Mouse (Mus musculus) mouse embryonic stem cell (cell line): ENCODE measurements around the gene Creb3.
"Not testable (repeated sequence)": the region's sequence is repeated elsewhere in the genome, so short reads cannot be mapped to it uniquely, and the experiment has no call there.

Source experiments
- in situ Hi-C, 2 experiments: fragments of 300-500 bp; cut with MboI; formaldehyde crosslinking; loops; 1 replicate in 1 of 2; 3 replicates in 1 of 2; pipeline ENCODE4 v1.14.3; 2019 to 2020; ENCODE audit warnings: low sequenced_read_pairs in 2 of 2, low pct_unique_long_range_greater_than_20kb in 1 of 2, mixed read lengths in 1 of 2; ENCODE audit not compliant: unreplicated experiment in 1 of 2

The Creb3 gene

GRCm38 (mm10) chr4:43578376-43579204 lies 16.5 kb downstream of the Creb3 start, which contains the start of the genes Rgp1 and Gba2:
TSS of gene Rgp1 (plus strand) at chr4:43578715.
TSS of gene Gba2 (minus strand) at chr4:43578873.
- in situ Hi-C loops, result no loop called here

- in situ Hi-C loops, result no loop called here
Measured at GRCm38 (mm10) chr4:43579256-43579655, 17.1 kb downstream of the Creb3 start.

- in situ Hi-C loops, result no loop called here
Measured at GRCm38 (mm10) chr4:43579731-43580130, 17.6 kb downstream of the Creb3 start.

- in situ Hi-C loops, result no loop called here
Measured at GRCm38 (mm10) chr4:43580721-43581120, 18.6 kb downstream of the Creb3 start.

GRCm38 (mm10) chr4:43581381-43581780 lies 19.2 kb downstream of the Creb3 start:
- in situ Hi-C loops, result no loop called here

- in situ Hi-C loops, result no loop called here
Measured at GRCm38 (mm10) chr4:43582241-43582640, 20.1 kb downstream of the Creb3 start.

GRCm38 (mm10) chr4:43583421-43583820 lies 21.3 kb downstream of the Creb3 start:
- in situ Hi-C loops, result no loop called here

GRCm38 (mm10) chr4:43584444-43585416 lies 22.6 kb downstream of the Creb3 start, which contains the start of gene Msmp:
TSS of gene Msmp (minus strand) at chr4:43584494.
- in situ Hi-C loops, result no loop called here

GRCm38 (mm10) chr4:43585682-43586081 lies 23.6 kb downstream of the Creb3 start:
- in situ Hi-C loops, result no loop called here

GRCm38 (mm10) chr4:43586411-43586810 lies 24.3 kb downstream of the Creb3 start:
- in situ Hi-C loops, result no loop called here

- in situ Hi-C loops, result no loop called here
Measured at GRCm38 (mm10) chr4:43587681-43588080, 25.5 kb downstream of the Creb3 start.

GRCm38 (mm10) chr4:43591543-43591942 lies 29.4 kb downstream of the Creb3 start:
- in situ Hi-C loops, result no loop called here

- in situ Hi-C loops, result no loop called here
Measured at GRCm38 (mm10) chr4:43591961-43592360, 29.8 kb downstream of the Creb3 start.

GRCm38 (mm10) chr4:43593453-43593852 lies 31.3 kb downstream of the Creb3 start:
- in situ Hi-C loops, result no loop called here

- in situ Hi-C loops, result not testable (repeated sequence)
Measured at GRCm38 (mm10) chr4:43596597-43596996, 34.5 kb downstream of the Creb3 start.

- in situ Hi-C loops, result no loop called here
Measured at GRCm38 (mm10) chr4:43598200-43598599, 36.1 kb downstream of the Creb3 start.

GRCm38 (mm10) chr4:43598650-43599380 lies 36.7 kb downstream of the Creb3 start:
- in situ Hi-C loops, result no loop called here

GRCm38 (mm10) chr4:43600195-43600934 lies 38.2 kb downstream of the Creb3 start:
- in situ Hi-C loops, result no loop called here
